Mouse (Mus musculus) hindbrain, embryonic 13.5 days (tissue): ENCODE measurements at regions not wholly inside any gene's neighbourhood (a gene's known extent, or its start where the extent isn't known, plus 50 kb on each side); places are given as distances from the start of the nearest gene placed in this dataset.
A peak's percentile ranks its signal among the peaks of the same experiment; 100 is the strongest.

ENCODE experiments used
- ATAC-seq: fragments of 200-750 bp; cut with Nextera tagmentation; 2 replicates; pipeline ENCODE4 v1.8.0; 2017; ENCODE audit warnings: moderate TSS enrichment; ENCODE audit not compliant: low FRiP score
- H3K27ac ChIP-seq: fragments of 300-500 bp; sonication (generic); 2 replicates; pipeline ENCODE4 v1.5.1; 2015; ENCODE audit warnings: inconsistent platforms, mild to moderate bottlenecking, moderate library complexity
- H3K27me3 ChIP-seq: fragments of 300-500 bp; sonication (generic); 2 replicates; pipeline ENCODE4 v1.6.1; 2015; ENCODE audit warnings: mild to moderate bottlenecking, inconsistent platforms
- H3K36me3 ChIP-seq: fragments of 300-500 bp; sonication (generic); 2 replicates; pipeline ENCODE4 v1.6.1; 2015; ENCODE audit warnings: mild to moderate bottlenecking, inconsistent platforms
- H3K4me1 ChIP-seq: fragments of 300-500 bp; sonication (generic); replicated peaks from 2 replicates; pipeline ENCODE4 v1.6.1; 2015; ENCODE audit warnings: inconsistent platforms
- H3K4me2 ChIP-seq: fragments of 300-500 bp; sonication (generic); 2 replicates; pipeline ENCODE4 v1.6.1; 2015; ENCODE audit warnings: inconsistent platforms, mild to moderate bottlenecking, moderate library complexity
- H3K4me3 ChIP-seq: fragments of 300-500 bp; sonication (generic); 2 replicates; pipeline ENCODE4 v1.5.1; 2015; ENCODE audit warnings: mild to moderate bottlenecking, inconsistent platforms
- H3K9ac ChIP-seq: fragments of 300-500 bp; sonication (generic); 2 replicates; pipeline ENCODE4 v1.6.1; 2015; ENCODE audit warnings: mild to moderate bottlenecking, inconsistent platforms
- H3K9me3 ChIP-seq: fragments of 300-500 bp; sonication (generic); 2 replicates; pipeline ENCODE4 v1.6.1; 2016; ENCODE audit warnings: inconsistent platforms
- WGBS: fragments of 180-500 bp; shearing (Covaris S2); methylation state at CpG from one replicate; pipeline ENCODE4 v1.1.7; 2015; 5-methylcytosine and 5-hydroxymethylcytosine counted together

DNA sequence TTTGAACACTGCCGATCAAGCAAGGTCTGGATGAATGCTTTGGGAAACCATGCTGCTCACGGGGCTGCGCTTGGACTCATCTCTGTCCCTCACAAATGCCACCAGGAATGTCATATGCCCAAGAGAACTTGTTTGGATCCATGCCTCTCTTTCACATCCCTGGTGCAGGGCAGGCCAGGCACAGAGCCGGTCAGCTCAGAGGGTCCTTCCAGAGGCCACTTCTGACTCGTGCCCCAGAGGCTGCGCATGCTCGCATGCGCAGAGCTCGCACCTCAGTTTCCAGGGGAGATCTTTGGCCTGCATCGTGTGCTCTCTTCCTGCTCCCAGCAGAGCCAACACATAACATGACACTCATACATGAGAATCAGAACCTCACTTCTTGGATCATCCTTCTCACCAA, 111.1 kb downstream of the Tfap2c start:
- no peak overlapping the region for H3K4me3 ChIP-seq
- no peaks in the 10 kb centered on the region for H3K36me3 ChIP-seq
- H3K27ac ChIP-seq = no peak overlapping the region
- ATAC-seq = no peak
- 68% methylated on average over 10 of the region's 10 CpGs for WGBS
- H3K9me3 ChIP-seq = no peaks in the 10 kb centered on the region
- peaks cover 15% of the 10 kb centered on the region for H3K4me1 ChIP-seq
- no peak overlapping the region for H3K4me2 ChIP-seq
- peaks cover 51% of the 10 kb centered on the region for H3K27me3 ChIP-seq
- no peak overlapping the region for H3K9ac ChIP-seq

DNA sequence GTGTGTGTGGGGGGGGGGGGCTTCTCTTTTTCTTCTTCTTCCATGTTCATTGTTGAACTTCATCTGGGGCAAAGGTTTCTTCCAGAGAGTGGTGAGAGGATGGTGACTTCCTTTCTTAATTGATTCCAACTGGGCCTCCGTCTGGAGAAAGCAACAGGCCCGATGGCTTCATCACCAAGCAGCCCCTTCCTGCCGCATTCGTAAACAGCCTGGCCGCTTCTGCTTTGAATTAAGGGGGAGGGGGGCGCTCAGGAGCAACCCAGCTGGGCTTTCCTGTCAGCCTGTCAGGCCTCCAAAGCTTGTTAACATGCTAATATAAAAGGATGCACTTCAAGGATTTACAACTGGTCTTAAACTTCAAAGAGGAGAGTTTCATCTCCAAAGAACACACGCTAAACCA, 111.5 kb downstream of the Tfap2c start:
- Histone ChIP-seq H3K9ac (no peak overlapping the region), H3K4me1 (peaks cover 15% of the 10 kb centered on the region), H3K4me3 (no peak overlapping the region), H3K36me3 (no peaks in the 10 kb centered on the region), H3K9me3 (no peaks in the 10 kb centered on the region), H3K4me2 (no peak overlapping the region), H3K27me3 (peaks cover 52% of the 10 kb centered on the region), H3K27ac (no peak overlapping the region)
- WGBS = 2% methylated on average over 7 of the region's 7 CpGs
- no peak for ATAC-seq

DNA sequence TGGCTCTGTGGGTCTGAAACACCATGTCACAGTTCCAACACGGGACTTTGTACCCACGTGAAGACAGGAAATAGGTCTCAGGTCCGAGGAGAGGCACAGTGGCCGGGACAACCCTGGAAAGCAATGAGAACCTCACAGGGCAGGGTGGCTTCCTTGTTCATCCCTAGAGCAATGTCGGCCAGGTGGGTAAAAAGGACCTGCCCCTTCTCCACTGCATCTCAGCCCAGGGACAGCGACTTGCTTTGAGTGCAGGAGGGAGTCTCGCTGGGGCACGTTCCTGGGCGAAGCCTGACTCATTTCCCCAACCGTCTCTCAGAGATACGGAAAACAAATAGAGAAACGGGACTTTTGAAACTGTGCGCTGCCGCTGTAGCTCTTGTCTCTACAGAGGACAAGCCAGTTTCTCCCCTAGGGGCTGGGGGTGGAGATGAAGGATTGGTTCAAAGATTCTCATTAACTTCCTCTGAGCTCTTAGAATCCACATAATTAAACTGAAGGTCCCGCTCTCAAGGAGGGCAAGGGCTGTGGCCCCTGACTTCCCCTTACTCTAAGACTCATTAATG, 112.1 kb downstream of the Tfap2c start:
- 8% methylated on average over 15 of the region's 15 CpGs for WGBS
- peaks cover 54% of the 10 kb centered on the region for H3K27me3 ChIP-seq

DNA sequence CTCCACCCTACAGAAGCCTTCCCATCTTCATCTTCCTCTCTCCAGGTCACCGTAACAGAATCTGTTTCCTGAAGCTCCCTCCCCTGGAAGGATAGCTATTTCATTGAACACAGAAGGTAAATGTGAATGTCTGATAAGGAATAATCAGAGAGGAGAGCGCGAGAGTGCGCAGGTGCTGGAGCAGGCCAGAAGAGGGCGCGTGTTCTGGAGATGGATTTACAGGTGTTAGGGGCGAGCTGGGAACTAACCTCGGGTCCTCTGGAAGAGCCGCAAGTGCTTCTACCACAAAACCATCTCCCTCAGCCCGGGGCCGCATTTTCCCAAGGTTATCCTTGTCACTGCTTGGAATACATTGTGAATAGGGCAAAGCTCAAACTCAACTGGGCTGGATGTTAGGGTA, 112.8 kb downstream of the Tfap2c start:
- no peak for ATAC-seq
- no peak overlapping the region for H3K9ac ChIP-seq
- WGBS = 52% methylated on average over 11 of the region's 11 CpGs
- no peaks in the 10 kb centered on the region for H3K36me3 ChIP-seq
- H3K27ac ChIP-seq = no peak overlapping the region
- no peak overlapping the region for H3K4me3 ChIP-seq
- H3K4me1 ChIP-seq = peaks cover 15% of the 10 kb centered on the region
- H3K27me3 ChIP-seq = peaks cover 56% of the 10 kb centered on the region
- H3K9me3 ChIP-seq = no peaks in the 10 kb centered on the region
- no peak overlapping the region for H3K4me2 ChIP-seq

More for the DNA sequence above, 112.1 kb downstream of the Tfap2c start:
- H3K9ac ChIP-seq = no peak overlapping the region
- H3K36me3 ChIP-seq = no peaks in the 10 kb centered on the region
- H3K4me2 ChIP-seq = no peak overlapping the region
- ATAC-seq = no peak
- H3K4me3 ChIP-seq = no peak overlapping the region
- peaks cover 15% of the 10 kb centered on the region for H3K4me1 ChIP-seq
- H3K9me3 ChIP-seq = no peaks in the 10 kb centered on the region
- H3K27ac ChIP-seq = no peak overlapping the region

DNA sequence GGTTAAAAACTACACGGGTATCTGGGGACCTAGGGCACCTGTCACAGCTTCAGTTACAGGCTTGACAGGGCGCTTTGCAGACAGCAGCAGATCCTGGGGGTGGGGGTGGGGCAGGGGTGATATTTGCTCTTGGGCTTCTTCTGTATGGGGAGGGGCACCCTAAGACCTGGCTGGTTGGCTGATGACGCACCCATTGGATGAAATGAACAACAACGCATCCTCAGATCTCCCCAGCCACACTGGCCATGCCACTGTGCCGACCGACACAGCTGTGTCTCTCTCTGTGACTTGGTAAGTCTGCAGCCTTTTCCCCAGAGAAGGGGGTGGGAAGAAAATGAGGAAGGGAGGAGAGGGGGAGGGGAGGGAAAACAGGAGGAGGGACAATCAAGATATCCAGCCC, 114.3 kb downstream of the Tfap2c start:
- Histone ChIP-seq H3K27ac (no peak overlapping the region), H3K4me2 (no peak overlapping the region), H3K4me1 (peaks cover 15% of the 10 kb centered on the region), H3K9me3 (no peaks in the 10 kb centered on the region), H3K9ac (no peak overlapping the region), H3K36me3 (no peaks in the 10 kb centered on the region), H3K4me3 (no peak overlapping the region), H3K27me3 (peaks cover 61% of the 10 kb centered on the region)
- no peak; the same call in 1 of the 2 replicates for ATAC-seq
- WGBS = 2% methylated on average over 6 of the region's 6 CpGs

DNA sequence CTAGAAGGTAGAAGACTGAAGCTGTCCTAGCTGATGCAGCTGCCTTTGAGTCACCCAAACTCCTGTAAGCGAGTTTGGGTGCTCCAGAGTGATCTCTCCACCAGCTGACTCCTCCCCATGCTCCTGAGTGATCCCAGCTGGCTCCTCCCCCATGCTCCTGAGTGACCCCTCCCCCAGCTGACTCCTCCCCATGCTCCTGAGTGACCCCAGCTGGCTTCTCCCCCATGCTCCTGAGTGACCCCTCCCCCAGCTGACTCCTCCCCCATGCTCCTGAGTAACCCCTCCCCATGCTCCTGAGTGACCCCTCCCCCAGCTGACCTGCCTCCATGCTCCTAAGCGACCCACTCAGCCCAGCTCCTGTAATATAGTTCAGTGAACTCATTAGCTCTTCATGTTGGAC, 123.7 kb downstream of the Tfap2c start:
- no peaks in the 10 kb centered on the region for H3K36me3 ChIP-seq
- H3K27me3 ChIP-seq = peaks cover 25% of the 10 kb centered on the region
- H3K9me3 ChIP-seq = no peaks in the 10 kb centered on the region
- WGBS = 39% methylated on average over 2 of the region's 2 CpGs
- no peak overlapping the region for H3K27ac ChIP-seq
- no peak for ATAC-seq
- H3K9ac ChIP-seq = no peak overlapping the region
- no peak overlapping the region for H3K4me3 ChIP-seq
- H3K4me1 ChIP-seq = no peaks in the 10 kb centered on the region
- no peak overlapping the region for H3K4me2 ChIP-seq

DNA sequence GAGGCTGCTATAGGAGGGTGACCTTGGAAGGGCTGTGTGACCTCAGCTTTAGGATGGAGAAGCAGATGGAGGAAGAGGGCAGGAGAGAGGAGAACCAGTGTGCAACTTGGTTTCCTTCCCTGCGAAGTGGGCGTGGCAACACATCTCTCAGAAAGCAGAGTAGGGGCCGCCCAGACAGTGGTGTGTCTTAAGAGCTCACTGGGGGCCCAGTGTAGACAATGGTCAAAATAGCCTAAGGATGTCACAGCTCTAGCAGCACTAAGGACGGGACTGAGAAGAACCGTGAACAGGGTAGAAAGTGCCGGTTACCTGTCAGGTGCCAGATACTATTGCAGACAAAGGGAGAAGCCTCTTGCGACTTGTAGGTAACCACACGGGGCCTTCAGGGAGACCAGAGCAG, 125.2 kb downstream of the Tfap2c start:
- ATAC-seq = no peak
- Histone ChIP-seq H3K9ac (no peak overlapping the region), H3K4me1 (no peaks in the 10 kb centered on the region)

DNA sequence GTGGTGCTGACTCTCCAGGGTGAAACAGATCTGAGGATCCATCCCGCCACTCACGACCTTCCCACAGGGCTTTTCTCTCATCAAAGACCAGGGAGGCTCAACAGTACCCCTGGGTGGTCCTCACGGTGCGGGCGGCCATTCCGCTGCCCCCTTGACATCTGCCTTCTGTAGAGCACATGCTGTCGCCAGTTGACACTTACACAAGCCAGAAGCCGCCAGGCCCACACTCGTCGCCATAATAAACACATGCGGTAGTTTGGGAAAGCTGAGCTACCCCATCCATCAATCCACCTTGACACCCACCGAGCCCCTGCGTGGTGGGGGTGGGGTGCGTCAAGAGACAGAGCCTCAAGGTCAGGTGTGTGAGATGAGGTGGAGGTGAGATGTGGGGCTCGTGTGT, 125.7 kb downstream of the Tfap2c start:
- no peaks in the 10 kb centered on the region for H3K9me3 ChIP-seq
- ATAC-seq = no peak

More for the DNA sequence above, 125.2 kb downstream of the Tfap2c start:
- WGBS = 86% methylated on average over 8 of the region's 8 CpGs
- Histone ChIP-seq H3K4me2 (no peak overlapping the region), H3K27ac (no peak overlapping the region), H3K4me3 (no peak overlapping the region), H3K36me3 (no peaks in the 10 kb centered on the region), H3K27me3 (peaks cover 20% of the 10 kb centered on the region; the same call in 1 of the 2 replicates), H3K9me3 (no peaks in the 10 kb centered on the region)

DNA sequence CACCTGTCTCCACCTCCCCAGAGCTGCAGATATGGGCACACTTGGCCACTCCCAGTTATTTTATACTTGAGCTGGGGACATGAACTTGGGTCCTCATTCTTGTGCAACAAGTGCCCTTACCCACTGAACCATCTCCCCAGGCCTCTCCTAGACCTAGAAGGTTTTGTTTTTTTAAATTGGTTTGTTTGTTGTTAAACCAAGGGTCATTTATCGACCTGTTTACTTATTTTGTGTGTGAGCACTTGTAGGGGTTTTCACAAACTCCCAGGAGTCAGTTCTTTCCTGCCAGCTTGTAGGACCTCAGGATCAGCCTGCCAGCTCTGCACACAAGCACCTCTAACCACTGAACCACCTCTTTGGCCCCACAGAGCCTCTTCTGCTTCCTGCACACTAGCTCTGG, 140.8 kb downstream of the Tfap2c start:
- no peak for ATAC-seq
- Histone ChIP-seq H3K4me3 (no peak overlapping the region), H3K9ac (no peak overlapping the region), H3K4me1 (peaks cover 19% of the 10 kb centered on the region), H3K9me3 (no peaks in the 10 kb centered on the region), H3K36me3 (no peaks in the 10 kb centered on the region), H3K27me3 (peaks cover 18% of the 10 kb centered on the region; the same call in 1 of the 2 replicates), H3K27ac (no peak overlapping the region), H3K4me2 (no peak overlapping the region)
- 83% methylated on average over 1 of the region's 1 CpGs for WGBS

More for the DNA sequence above, 125.7 kb downstream of the Tfap2c start:
- 69% methylated on average over 15 of the region's 15 CpGs for WGBS
- H3K9ac ChIP-seq = no peak overlapping the region
- H3K36me3 ChIP-seq = no peaks in the 10 kb centered on the region
- H3K4me1 ChIP-seq = no peaks in the 10 kb centered on the region
- H3K4me3 ChIP-seq = no peak overlapping the region
- no peak overlapping the region for H3K4me2 ChIP-seq
- no peak overlapping the region for H3K27ac ChIP-seq
- peaks cover 16% of the 10 kb centered on the region; the same call in 1 of the 2 replicates for H3K27me3 ChIP-seq

DNA sequence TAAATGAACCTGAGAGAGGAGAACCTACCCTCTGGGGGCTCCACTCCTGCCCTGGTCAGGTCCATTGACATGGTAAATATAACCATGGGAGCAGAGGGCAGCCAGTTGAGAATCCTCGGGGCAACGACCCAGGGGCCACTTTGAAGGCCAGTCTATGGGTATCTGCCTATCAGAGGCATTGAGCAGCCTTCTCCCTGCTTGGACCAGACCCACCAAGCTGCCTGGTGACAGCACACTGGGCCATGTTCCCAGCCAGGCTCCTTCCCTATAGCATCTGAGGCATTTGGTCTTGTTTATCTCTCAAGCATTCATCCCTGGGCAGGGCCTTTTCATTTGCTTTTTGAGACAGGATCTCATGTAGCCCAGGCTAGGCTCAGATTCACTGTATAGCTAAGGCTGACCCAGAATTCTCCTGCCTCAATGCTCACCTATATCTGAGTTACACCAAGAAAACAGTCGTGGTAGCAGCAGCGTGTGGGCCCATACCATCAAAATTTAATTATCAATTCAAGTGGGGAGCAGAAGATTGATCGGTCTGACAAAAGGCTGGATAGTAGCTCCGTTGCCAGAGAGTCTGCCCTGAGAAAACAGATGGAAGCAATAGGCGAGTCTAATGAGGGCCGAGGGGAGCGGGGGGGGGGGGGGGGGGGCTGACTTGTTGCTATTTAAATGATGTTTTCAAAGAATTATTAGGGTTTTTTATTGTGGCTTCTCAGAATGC, 141.7 kb downstream of the Tfap2c start:
- Histone ChIP-seq H3K36me3 (no peaks in the 10 kb centered on the region), H3K9ac (no peak overlapping the region), H3K9me3 (no peaks in the 10 kb centered on the region), H3K27me3 (peaks cover 18% of the 10 kb centered on the region; the same call in 1 of the 2 replicates), H3K4me2 (no peak overlapping the region), H3K4me1 (peaks cover 19% of the 10 kb centered on the region), H3K4me3 (no peak overlapping the region), H3K27ac (peak overlapping the region; percentile 62)
- WGBS = 30% methylated on average over 8 of the region's 9 CpGs
- peak; percentile 74 for ATAC-seq

DNA sequence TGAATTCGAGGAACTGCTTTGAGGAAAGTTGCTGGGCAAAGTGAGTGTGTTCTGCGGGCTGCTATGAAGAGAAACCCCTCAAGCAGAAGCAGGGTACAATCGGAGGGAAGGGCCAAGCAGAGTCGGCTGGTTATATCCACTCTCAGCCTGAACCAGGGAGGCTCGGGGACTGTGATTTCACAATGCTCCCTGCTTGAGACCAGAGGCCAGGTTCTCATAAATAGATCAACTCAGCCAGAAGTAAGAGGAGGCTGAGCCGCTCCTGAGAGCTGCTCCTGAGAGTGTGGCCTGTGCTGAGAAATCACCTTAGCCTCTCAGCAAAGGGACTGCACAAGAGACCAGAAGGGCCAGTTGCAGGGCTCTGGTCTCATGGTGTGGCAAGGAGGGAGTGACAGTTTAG, 149.6 kb downstream of the Tfap2c start:
- Histone ChIP-seq H3K4me1 (no peaks in the 10 kb centered on the region; the same call in 1 of the 2 replicates), H3K27me3 (peaks cover 33% of the 10 kb centered on the region), H3K27ac (no peak overlapping the region), H3K9me3 (no peaks in the 10 kb centered on the region), H3K36me3 (no peaks in the 10 kb centered on the region), H3K4me3 (no peak overlapping the region), H3K4me2 (no peak overlapping the region), H3K9ac (no peak overlapping the region)
- no peak for ATAC-seq
- WGBS = 54% methylated on average over 6 of the region's 6 CpGs

DNA sequence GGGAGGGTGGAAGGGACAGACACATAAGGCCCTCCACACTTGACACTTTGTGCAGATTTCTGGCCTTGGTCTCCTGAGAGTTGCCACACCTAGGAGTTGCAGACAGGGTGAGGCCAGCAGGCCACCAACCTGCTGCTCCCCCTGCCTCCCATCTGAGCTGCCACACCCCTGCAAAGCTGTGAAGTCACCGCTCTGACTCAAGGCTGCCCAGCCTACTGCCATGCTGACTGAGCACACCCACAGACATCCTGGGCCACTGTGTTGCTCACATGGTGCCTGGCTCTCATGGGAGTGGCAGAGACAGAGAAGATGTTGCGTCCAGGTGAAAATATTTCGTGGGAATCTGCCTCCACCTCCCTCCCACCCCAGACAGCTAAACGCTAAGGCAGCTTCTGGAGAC, 150.3 kb downstream of the Tfap2c start:
- Histone ChIP-seq H3K4me3 (no peak overlapping the region), H3K4me1 (no peaks in the 10 kb centered on the region; the same call in 1 of the 2 replicates), H3K27ac (no peak overlapping the region), H3K9ac (no peak overlapping the region), H3K36me3 (no peaks in the 10 kb centered on the region), H3K9me3 (no peaks in the 10 kb centered on the region), H3K4me2 (no peak overlapping the region), H3K27me3 (peaks cover 33% of the 10 kb centered on the region)
- 90% methylated on average over 4 of the region's 4 CpGs for WGBS
- ATAC-seq = no peak

DNA sequence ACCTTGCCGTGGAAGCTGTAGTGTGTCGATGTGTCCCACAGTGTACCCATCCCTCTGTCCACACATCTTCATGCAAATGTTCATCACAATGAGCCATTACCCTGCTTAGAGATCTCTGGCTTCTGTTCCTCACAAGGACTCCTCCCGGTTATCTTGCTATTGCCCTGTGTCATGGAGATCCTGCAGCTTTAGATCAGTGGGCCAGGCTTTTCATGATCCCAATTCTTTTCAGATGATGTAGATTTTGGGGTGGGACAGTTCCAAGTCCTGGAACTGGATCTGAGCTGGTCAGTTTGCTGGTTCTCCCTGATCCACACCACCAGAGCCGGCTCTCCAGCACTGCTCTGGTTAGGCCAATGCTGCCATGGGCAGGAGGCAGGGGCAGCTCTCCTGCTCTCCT, 161.2 kb downstream of the Tfap2c start:
- no peak overlapping the region for H3K27ac ChIP-seq
- no peak overlapping the region for H3K9ac ChIP-seq
- H3K4me1 ChIP-seq = no peaks in the 10 kb centered on the region; the same call in 1 of the 2 replicates
- H3K36me3 ChIP-seq = no peaks in the 10 kb centered on the region
- H3K27me3 ChIP-seq = peaks cover 36% of the 10 kb centered on the region
- H3K4me3 ChIP-seq = no peak overlapping the region
- ATAC-seq = no peak
- WGBS = 62% methylated on average over 4 of the region's 4 CpGs
- H3K4me2 ChIP-seq = no peak overlapping the region
- H3K9me3 ChIP-seq = no peaks in the 10 kb centered on the region
